Mouse (Mus musculus) Patski (cell line): ENCODE data around the gene Foxo6. TPM values are rescaled to one million over a fixed set of nuclear protein-coding genes. Genes with fewer than 3 reads are reported as not detected.

Source experiments
- ATAC-seq: fragments of 100-300 bp; one replicate; pipeline ENCODE4 v1.8.0; 2021
- CTCF ChIA-PET: fragments of 350-600 bp; sonication (Branson Sonifier 250); formaldehyde crosslinking; loops from one replicate; lab custom pipeline; 2022; ENCODE audit warnings: inconsistent platforms; lab: Charles Lee
- POLR2A ChIA-PET: fragments of 350-600 bp; sonication (Branson Sonifier 250); formaldehyde crosslinking; loops from one replicate; lab custom pipeline; 2022; ENCODE audit warnings: antibody characterized with exemption, inconsistent platforms; lab: Charles Lee
- DNase-seq: peaks from one replicate; pipeline ENCODE4 v3.0.0-alpha.2; 2011; ENCODE audit warnings: low read depth, low spot score
- H3K27me3 ChIP-seq: fragments of 371-371 bp; one replicate; pipeline ENCODE4 v1.5.1; 2021
- CTCF ChIP-seq: fragments of 100-300 bp; IDR thresholded peaks from one replicate; pipeline ENCODE4 v1.5.1; 2021
- in situ Hi-C: fragments of 300-500 bp; cut with MboI; formaldehyde crosslinking; loops from 3 replicates; pipeline ENCODE4 v1.11.1; 2018; ENCODE audit warnings: low pct_unique_long_range_greater_than_20kb, mixed read lengths
- polyA plus RNA-seq: library from polyadenylated mRNA; unstranded; gene quantifications from one replicate; pipeline ENCODE4 v1.2.3, GENCODE M21; 2021

The Foxo6 gene
- polyA plus RNA-seq, 1 experiment from 2014 or later: 0.81 TPM

- no peak for DNase-seq
- ChIA-PET CTCF (no interaction called here), POLR2A (interaction anchor here (1.6 kb wide), 1 partner anchor 20 kb away, joined by 4 read pairs; no protein-coding TSS in a partner anchor)
- no peaks in the 10 kb centered on the region for H3K27me3 ChIP-seq
- TF ChIP-seq CTCF: no peak
- in situ Hi-C loops: loop anchor here (5.0 kb wide), 1 partner anchor 55 kb away; the partner anchor contains the start of gene Foxo6
- ATAC-seq: no peak
These were observed 55.2 kb downstream of the Foxo6 start for GRCm38 (mm10) chr4:120231982-120232381.

- POLR2A ChIA-PET: no interaction called here
- in situ Hi-C loops: loop anchor here (5.0 kb wide), 1 partner anchor 57 kb away; the partner anchor contains the start of gene Foxo6
These were observed 56.9 kb downstream of the Foxo6 start for GRCm38 (mm10) chr4:120230256-120230649.

GRCm38 (mm10) chr4:120229505-120230255 is 57.5 kb downstream of the Foxo6 start:
- H3K27me3 ChIP-seq: no peaks in the 10 kb centered on the region
- ChIA-PET POLR2A (no interaction called here), CTCF (interaction anchor here (0.6 to 3.2 kb wide), 8 partner anchors 11 to 151 kb away, joined by 3 to 21 read pairs (median 5); partner anchors contain the start of gene Foxo6)
- no peak for TF ChIP-seq CTCF
- ATAC-seq (no peak), DNase-seq (no peak)
- in situ Hi-C loops: loop anchor here (5.0 kb wide), 3 partner anchors 58 to 143 kb away; partner anchors contain the start of gene Foxo6

More at GRCm38 (mm10) chr4:120230256-120230649, 56.9 kb downstream of the Foxo6 start:
- ATAC-seq (peak; percentile 40), DNase-seq (peak; percentile 31)
- no peaks in the 10 kb centered on the region for H3K27me3 ChIP-seq
- CTCF ChIA-PET: interaction anchor here (0.6 to 3.2 kb wide), 8 partner anchors 10 to 150 kb away, joined by 3 to 21 read pairs (median 5); partner anchors contain the start of gene Foxo6
- TF ChIP-seq CTCF: no peak

GRCm38 (mm10) chr4:120228613-120229012 is 58.5 kb downstream of the Foxo6 start:
- in situ Hi-C loops: loop anchor here (5.0 kb wide), 2 partner anchors 106 to 144 kb away; no protein-coding TSS in a partner anchor
- ATAC-seq: no peak
- TF ChIP-seq CTCF: no peak
- DNase-seq: no peak
- ChIA-PET POLR2A (interaction anchor here (1.0 kb wide), 1 partner anchor 55 kb away, joined by 3 read pairs; no protein-coding TSS in a partner anchor), CTCF (interaction anchor here (2.4 to 3.2 kb wide), 2 partner anchors 55 to 152 kb away, joined by 12 to 21 read pairs; no protein-coding TSS in a partner anchor)
- no peaks in the 10 kb centered on the region for H3K27me3 ChIP-seq

- POLR2A ChIA-PET: no interaction called here
- no peak for TF ChIP-seq CTCF
- no peak for ATAC-seq
- in situ Hi-C loops: loop anchor here (5.0 kb wide), 2 partner anchors 105 to 145 kb away; no protein-coding TSS in a partner anchor
- no peaks in the 10 kb centered on the region for H3K27me3 ChIP-seq
- CTCF ChIA-PET: interaction anchor here (1.6 to 3.0 kb wide), 2 partner anchors 141 to 153 kb away, joined by 7 to 29 read pairs; no protein-coding TSS in a partner anchor
- no peak for DNase-seq
These were observed 59.9 kb downstream of the Foxo6 start for GRCm38 (mm10) chr4:120227224-120227623.

GRCm38 (mm10) chr4:120226682-120227081 is 60.5 kb downstream of the Foxo6 start:
- no peak for ATAC-seq
- no peak for TF ChIP-seq CTCF
- in situ Hi-C loops: loop anchor here (5.0 kb wide), 2 partner anchors 104 to 146 kb away; no protein-coding TSS in a partner anchor
- POLR2A ChIA-PET: no interaction called here
- CTCF ChIA-PET: interaction anchor here (1.6 to 3.0 kb wide), 2 partner anchors 142 to 154 kb away, joined by 7 to 29 read pairs; no protein-coding TSS in a partner anchor
- no peak for DNase-seq
- no peaks in the 10 kb centered on the region for H3K27me3 ChIP-seq

- ATAC-seq: peak; percentile 10
- no peaks in the 10 kb centered on the region for H3K27me3 ChIP-seq
- POLR2A ChIA-PET: no interaction called here
- CTCF ChIA-PET: interaction anchor here (0.7 to 3.0 kb wide), 10 partner anchors 19 to 159 kb away, joined by 3 to 29 read pairs (median 3); no protein-coding TSS in a partner anchor
- TF ChIP-seq CTCF: no peak
- in situ Hi-C loops: loop anchor here (5.0 kb wide), 2 partner anchors 103 to 147 kb away; no protein-coding TSS in a partner anchor
- DNase-seq: peak; percentile 31
These were observed 61.9 kb downstream of the Foxo6 start for GRCm38 (mm10) chr4:120225135-120225780.

GRCm38 (mm10) chr4:120223805-120224204 is 63.3 kb downstream of the Foxo6 start:
- no peaks in the 10 kb centered on the region for H3K27me3 ChIP-seq
- ChIA-PET CTCF (interaction anchor here (1.3 kb wide), 1 partner anchor 101 kb away, joined by 3 read pairs; no protein-coding TSS in a partner anchor), POLR2A (no interaction called here)
- in situ Hi-C loops: no loop called here
- TF ChIP-seq CTCF: no peak
- ATAC-seq: no peak
- DNase-seq: no peak

- CTCF ChIA-PET: interaction anchor here (1.3 to 2.0 kb wide), 2 partner anchors 101 to 158 kb away, joined by 3 to 9 read pairs; no protein-coding TSS in a partner anchor
- H3K27me3 ChIP-seq: no peaks in the 10 kb centered on the region
- in situ Hi-C loops: no loop called here
- no peak for ATAC-seq
- no peak for DNase-seq
- POLR2A ChIA-PET: no interaction called here
- TF ChIP-seq CTCF: no peak
These were observed 63.9 kb downstream of the Foxo6 start for GRCm38 (mm10) chr4:120223108-120223745.
